Comparison of ENCODE assay signal across 1 mouse cellular context in the genomic region with DNA sequence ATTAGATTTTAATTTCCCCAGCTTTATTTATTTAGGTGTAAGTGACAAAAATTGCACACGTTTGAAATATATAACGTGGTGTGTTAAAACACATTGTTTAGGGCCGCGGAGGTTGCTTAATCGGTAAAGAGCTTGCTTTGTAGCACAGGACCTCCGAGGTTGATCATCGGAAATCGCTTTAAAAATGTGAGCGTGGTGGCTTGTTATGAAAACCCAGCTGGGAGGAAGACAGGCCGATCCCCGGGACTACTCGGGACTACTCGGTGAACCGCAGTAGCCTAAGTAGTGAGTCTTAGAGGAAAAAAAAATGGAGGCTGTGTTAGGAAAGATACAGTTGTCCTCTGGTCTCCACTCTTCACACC.
TF ChIP-seq lines count a peak whose summit lies in the region.

No protein-coding gene starts in this region.

TF ChIP-seq in MEL, 35 proteins besides CTCF, POLR2A, EP300 and RAD21 (continued from another document):
- TF ChIP-seq E2F4 (IDR thresholded peaks at IDR 0.05; ENCODE audit: borderline replicate concordance, low read depth, low read length) (no peak), MAX (IDR thresholded peaks at IDR 0.05; ENCODE audit: low read length) (no peak), POLR2AphosphoS5 (IDR thresholded peaks at IDR 0.05; ENCODE audit: borderline replicate concordance, low read depth, low read length) (no peak), MYC (IDR thresholded peaks at IDR 0.05; ENCODE audit: low read depth, low read length) (no peak), BHLHE40 (IDR thresholded peaks at IDR 0.05; ENCODE audit: borderline replicate concordance, low read depth, low read length) (no peak), ETS1 (IDR thresholded peaks at IDR 0.05; ENCODE audit: low read depth, low read length) (no peak), JUND (IDR thresholded peaks at IDR 0.05; ENCODE audit: low read depth, low read length) (no peak)
TF ChIP-seq in MEL: peak in this region for 0.
